Mouse (Mus musculus) small intestine, adult 2 months (tissue): Measurements from ENCODE around the gene Muc2.

Experiments
- CTCF ChIP-seq: fragments of 200-500 bp; IDR thresholded peaks from 2 replicates; pipeline ENCODE4 v1.5.1; 2012; ENCODE audit warnings: low read depth, mild to moderate bottlenecking, control low read depth, inconsistent platforms, low read length, moderate library complexity, mixed read lengths; ENCODE audit not compliant: insufficient replicate concordance, insufficient read length; ENCODE audit errors: extremely low read depth
- POLR2A ChIP-seq: fragments of 200-500 bp; IDR thresholded peaks from 2 replicates; pipeline ENCODE4 v1.6.1; 2012; ENCODE audit warnings: low read depth, mild to moderate bottlenecking, control low read depth, inconsistent platforms, low read length, moderate library complexity

- no peak for TF ChIP-seq POLR2A
- no peak for TF ChIP-seq CTCF
Observed at GRCm38 (mm10) chr7:141662223-141662622, 27.9 kb upstream of the Muc2 start.
